Mouse (Mus musculus) gastrocnemius, postnatal 4 days (tissue): ENCODE measurements around the gene Cd300lf. TPM values are rescaled to one million over a fixed set of nuclear protein-coding genes. Genes with fewer than 3 reads are reported as not detected.

Experiments
- DNase-seq, 2 experiments: peaks; one replicate each; pipeline ENCODE4 v3.0.0; 2021 to 2022; ENCODE audit warnings: low spot score in 2 of 2, mixed read lengths in 2 of 2
- total RNA-seq, 2 experiments: library from RNA; stranded (reverse); gene quantifications; 2 replicates each; pipeline ENCODE4 v1.2.3; 2021

The Cd300lf gene
- total RNA-seq, 2 experiments from 2014 or later, result 0.49 TPM

GRCm38 (mm10) chr11:115080886-115081285, 52.9 kb downstream of the Cd300lf start:
- DNase-seq, result peak in 1 of 2 experiments; percentile 30

DNA sequence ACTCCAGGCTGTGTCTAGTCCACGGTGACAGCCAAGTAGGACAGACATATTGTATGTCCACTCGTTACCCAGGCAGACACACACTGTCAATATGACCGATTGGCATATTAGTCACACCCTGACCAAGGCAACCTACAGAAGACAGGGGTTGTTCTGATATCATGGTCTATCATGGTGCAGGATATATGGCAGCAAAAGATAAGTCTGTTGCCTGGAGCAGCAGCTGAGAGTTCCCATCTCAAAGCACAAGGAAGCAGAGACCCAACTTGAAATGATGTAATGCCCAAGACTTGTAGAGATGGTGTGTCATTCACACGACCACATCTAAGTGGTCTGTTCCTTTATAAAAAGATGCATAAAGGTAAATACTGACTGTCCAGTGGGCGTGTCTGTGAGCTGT, 55.1 kb downstream of the Cd300lf start:
- DNase-seq, result no peak

- no peak for DNase-seq
Observed at GRCm38 (mm10) chr11:115077436-115077835, 56.4 kb downstream of the Cd300lf start.

DNA sequence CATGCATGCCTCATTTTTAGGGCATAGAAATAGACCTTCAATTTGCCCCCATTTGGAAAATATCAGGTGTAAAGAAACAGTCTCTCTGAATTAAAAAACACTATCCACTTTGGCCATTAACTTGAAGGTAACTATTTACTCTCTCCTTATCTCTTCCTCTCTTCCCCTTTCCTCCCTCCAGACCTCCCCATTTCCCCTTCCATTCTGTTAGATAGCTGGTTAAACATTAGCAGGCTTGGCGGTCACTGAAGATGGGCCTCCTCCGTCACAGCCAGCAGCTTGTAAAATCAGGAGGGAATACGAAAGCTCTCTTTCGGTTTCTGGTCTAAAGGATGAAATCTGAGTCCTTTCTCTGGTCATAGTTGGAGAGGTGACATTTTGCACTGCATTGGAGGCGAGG, 57.9 kb downstream of the Cd300lf start:
- DNase-seq, result no peak

- no peak for DNase-seq
Observed at GRCm38 (mm10) chr11:115075407-115075806, 58.4 kb downstream of the Cd300lf start.

- no peak for DNase-seq
Observed at GRCm38 (mm10) chr11:115073002-115073401, 60.8 kb downstream of the Cd300lf start.

DNA sequence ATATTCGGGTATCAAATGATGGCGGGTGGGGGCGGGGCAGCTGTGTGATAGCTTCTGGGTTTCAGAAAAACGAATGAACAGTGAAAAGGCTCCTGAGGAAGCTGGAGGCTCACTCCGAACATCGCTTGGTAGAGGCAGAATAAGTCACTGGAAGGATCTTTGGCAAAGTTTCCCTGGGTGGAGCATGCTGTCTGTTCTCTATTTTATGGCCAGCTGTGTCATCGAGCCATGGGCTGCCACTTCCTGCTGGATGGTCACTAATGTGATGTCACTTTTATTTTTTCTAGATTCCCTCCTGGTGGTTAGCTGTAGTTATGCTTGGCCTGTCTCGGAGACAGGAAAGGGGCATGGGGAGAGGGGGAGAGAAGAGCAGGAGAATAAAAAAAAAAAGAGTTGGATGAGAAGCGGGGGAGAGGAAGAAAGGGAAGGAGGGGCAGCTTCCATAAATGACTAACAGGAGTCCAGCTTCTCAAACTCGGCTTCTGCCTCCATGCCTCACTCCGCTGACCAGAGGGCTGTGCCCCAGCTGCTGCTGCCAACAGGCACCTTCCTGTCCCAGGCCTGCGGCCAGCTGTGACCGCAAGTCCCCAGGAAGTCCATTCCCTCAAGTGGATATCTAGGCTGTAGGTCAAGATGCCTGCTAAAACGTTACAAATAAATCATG, 62.0 kb downstream of the Cd300lf start:
- DNase-seq, result peak in 1 of 2 experiments; percentile 45

DNA sequence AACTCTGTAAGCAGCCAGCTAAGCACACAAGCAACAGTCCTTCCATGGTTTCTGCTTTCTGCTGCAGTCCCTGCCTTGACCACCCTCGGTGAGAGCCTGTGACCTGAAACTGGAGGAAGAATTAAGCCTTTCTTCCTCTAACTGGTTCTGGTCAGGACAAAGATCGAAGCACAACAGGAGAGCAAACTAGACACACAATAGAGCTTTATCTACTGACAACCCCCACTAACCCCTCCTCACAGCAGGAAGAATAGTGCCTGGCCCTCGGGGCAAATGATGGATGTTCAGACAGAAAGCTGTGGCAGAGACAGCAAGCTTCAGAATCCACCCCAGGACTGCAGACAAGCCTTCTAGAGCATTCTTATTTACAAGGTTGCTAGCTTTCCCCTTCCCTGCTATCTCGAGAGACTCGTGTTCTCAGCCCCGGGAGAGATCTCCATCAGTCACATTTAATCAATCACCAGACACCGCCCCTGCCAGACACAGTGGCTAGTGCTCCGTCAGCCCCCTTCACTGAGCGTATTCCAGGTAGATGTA, 62.7 kb downstream of the Cd300lf start:
- DNase-seq, result no peak

GRCm38 (mm10) chr11:115066768-115067167, 67.0 kb downstream of the Cd300lf start:
- DNase-seq, result no peak

Other genes starting within 250 kb of the Cd300lf start
- gene Cd300a, start 244.0 kb downstream of the Cd300lf start, total RNA-seq, result 1 to 10 TPM; 1.3 to 2.0 TPM
- 1 to 10 TPM in 1 of 2 experiments, under 1 TPM in 1; 0.49 to 1.1 TPM for gene Cd300lb, start 199.6 kb downstream of the Cd300lf start, total RNA-seq
- not detected for gene Cd300c, start 164.8 kb downstream of the Cd300lf start, total RNA-seq
- gene Cd300ld, start 144.1 kb downstream of the Cd300lf start, total RNA-seq, result under 1 TPM; 0.36 to 0.47 TPM
- gene Cd300c2, start 132.1 kb downstream of the Cd300lf start, total RNA-seq, result 1 to 10 TPM; 1.6 to 2.2 TPM
- not detected for gene Cd300ld2, start 117.8 kb downstream of the Cd300lf start, total RNA-seq
- 1 to 10 TPM in 1 of 2 experiments, not detected in 1; 1.4 TPM for gene Cd300ld4, start 107.0 kb downstream of the Cd300lf start, total RNA-seq
- 1 to 10 TPM; 2.5 to 3.2 TPM for gene Cd300ld5, start 96.2 kb downstream of the Cd300lf start, total RNA-seq
- 1 to 10 TPM; 3.9 to 4.7 TPM for gene Cd300ld3, start 85.6 kb downstream of the Cd300lf start, total RNA-seq
- gene Cd300e, start 71.8 kb downstream of the Cd300lf start, total RNA-seq, result under 1 TPM in 1 of 2 experiments, not detected in 1; 0.29 TPM
- gene Rab37, start 42.6 kb downstream of the Cd300lf start, total RNA-seq, result 1 to 10 TPM; 1.0 to 1.3 TPM
- gene Slc9a3r1, start 29.3 kb upstream of the Cd300lf start, total RNA-seq, result 10 to 100 TPM; 10.9 to 12.4 TPM
- 1 to 10 TPM; 8.5 to 9.8 TPM for gene Tmem104, start 53.5 kb upstream of the Cd300lf start, total RNA-seq
- 10 to 100 TPM; 16.4 to 17.9 TPM for gene Nat9, start 53.9 kb upstream of the Cd300lf start, total RNA-seq
- not detected for gene Grin2c, start 133.3 kb upstream of the Cd300lf start, total RNA-seq
- gene Fdxr, start 143.1 kb upstream of the Cd300lf start, total RNA-seq, result 1 to 10 TPM; 6.7 to 7.7 TPM
- under 1 TPM; 0.34 to 0.37 TPM for gene Fads6, start 163.7 kb upstream of the Cd300lf start, total RNA-seq
- gene Otop2, start 173.2 kb upstream of the Cd300lf start, total RNA-seq, result not detected
- gene Ush1g, start 188.0 kb upstream of the Cd300lf start, total RNA-seq, result not detected
- gene Otop3, start 200.7 kb upstream of the Cd300lf start, total RNA-seq, result not detected
- 1 to 10 TPM; 7.2 to 9.0 TPM for gene Hid1, start 233.8 kb upstream of the Cd300lf start, total RNA-seq
- 10 to 100 TPM; 19.4 to 22.2 TPM for gene Cdr2l, start 247.9 kb upstream of the Cd300lf start, total RNA-seq